Mouse (Mus musculus): Measurements from ENCODE around the gene Ten1. TPM values are rescaled to one million over a fixed set of nuclear protein-coding genes. Genes with fewer than 3 reads are reported as not detected.

The Ten1 gene
- polyA plus RNA-seq, 1 experiment = 27.7 TPM

GRCm38 (mm10) chr11:116209257-116209656 lies 10.6 kb downstream of the Ten1 start:
- 59% methylated on average over 8 of the region's 8 CpGs for WGBS
- Histone ChIP-seq H3K27ac (ENCODE audit: insufficient read depth, low read depth, low read length) (peak overlapping the region; percentile 99), H3K27me3 (ENCODE audit: control insufficient read depth, insufficient read depth, low read length) (no peaks in the 10 kb centered on the region), H3K4me1 (ENCODE audit: control insufficient read depth, insufficient read depth, insufficient read length, low read length) (peaks cover 20% of the 10 kb centered on the region), H3K4me3 (ENCODE audit: low read depth, low read length) (no peak overlapping the region), H3K36me3 (ENCODE audit: control insufficient read depth, insufficient read depth, low read length) (peaks cover 3% of the 10 kb centered on the region)
- TF ChIP-seq CTCF (IDR thresholded peaks at IDR 0.05; ENCODE audit: extremely low read depth, insufficient read length, insufficient replicate concordance, low read depth, low read length) (no peak), POLR2A (IDR thresholded peaks at IDR 0.05; ENCODE audit: low read depth, low read length) (no peak; the same call in 1 of the 2 replicates)

GRCm38 (mm10) chr11:116210696-116211095 lies 12.0 kb downstream of the Ten1 start:
- H3K27me3 ChIP-seq (ENCODE audit: control insufficient read depth, insufficient read depth, low read length) = no peaks in the 10 kb centered on the region
- peak overlapping the region; percentile 55 for H3K4me3 ChIP-seq (ENCODE audit: low read depth, low read length)
- TF ChIP-seq POLR2A (IDR thresholded peaks at IDR 0.05; ENCODE audit: low read depth, low read length) = no peak
- TF ChIP-seq CTCF (IDR thresholded peaks at IDR 0.05; ENCODE audit: extremely low read depth, insufficient read length, insufficient replicate concordance, low read depth, low read length) = no peak
- peak overlapping the region; percentile 100 for H3K27ac ChIP-seq (ENCODE audit: insufficient read depth, low read depth, low read length)
- WGBS = 26% methylated on average over 5 of the region's 5 CpGs
- H3K4me1 ChIP-seq (ENCODE audit: control insufficient read depth, insufficient read depth, insufficient read length, low read length) = peaks cover 20% of the 10 kb centered on the region
- no peaks in the 10 kb centered on the region for H3K36me3 ChIP-seq (ENCODE audit: control insufficient read depth, insufficient read depth, low read length)

GRCm38 (mm10) chr11:116212847-116213246 lies 14.2 kb downstream of the Ten1 start:
- H3K27ac ChIP-seq (ENCODE audit: insufficient read depth, low read depth, low read length) = no peak overlapping the region

GRCm38 (mm10) chr11:116213877-116214510 lies 15.3 kb downstream of the Ten1 start:
- H3K4me3 ChIP-seq (ENCODE audit: low read depth, low read length) = no peak overlapping the region
- no peaks in the 10 kb centered on the region for H3K27me3 ChIP-seq (ENCODE audit: control insufficient read depth, insufficient read depth, low read length)
- WGBS = 76% methylated on average over 13 of the region's 13 CpGs
- H3K27ac ChIP-seq (ENCODE audit: insufficient read depth, low read depth, low read length) = no peak overlapping the region
- H3K36me3 ChIP-seq (ENCODE audit: control insufficient read depth, insufficient read depth, low read length) = no peaks in the 10 kb centered on the region
- H3K4me1 ChIP-seq (ENCODE audit: control insufficient read depth, insufficient read depth, insufficient read length, low read length) = peaks cover 39% of the 10 kb centered on the region
- no peak for TF ChIP-seq POLR2A (IDR thresholded peaks at IDR 0.05; ENCODE audit: low read depth, low read length)
- TF ChIP-seq CTCF (IDR thresholded peaks at IDR 0.05; ENCODE audit: extremely low read depth, insufficient read length, insufficient replicate concordance, low read depth, low read length) = no peak

More at GRCm38 (mm10) chr11:116212847-116213246, 14.2 kb downstream of the Ten1 start:
- Histone ChIP-seq H3K27me3 (ENCODE audit: control insufficient read depth, insufficient read depth, low read length) (no peaks in the 10 kb centered on the region), H3K4me1 (ENCODE audit: control insufficient read depth, insufficient read depth, insufficient read length, low read length) (peaks cover 28% of the 10 kb centered on the region), H3K36me3 (ENCODE audit: control insufficient read depth, insufficient read depth, low read length) (no peaks in the 10 kb centered on the region), H3K4me3 (ENCODE audit: low read depth, low read length) (no peak overlapping the region)
- TF ChIP-seq CTCF (IDR thresholded peaks at IDR 0.05; ENCODE audit: extremely low read depth, insufficient read length, insufficient replicate concordance, low read depth, low read length) = no peak
- WGBS = 93% methylated on average over 6 of the region's 6 CpGs

- Histone ChIP-seq H3K4me1 (ENCODE audit: control insufficient read depth, insufficient read depth, insufficient read length, low read length) (peaks cover 43% of the 10 kb centered on the region), H3K27me3 (ENCODE audit: control insufficient read depth, insufficient read depth, low read length) (no peaks in the 10 kb centered on the region), H3K4me3 (ENCODE audit: low read depth, low read length) (no peak overlapping the region), H3K27ac (ENCODE audit: insufficient read depth, low read depth, low read length) (no peak overlapping the region), H3K36me3 (ENCODE audit: control insufficient read depth, insufficient read depth, low read length) (no peaks in the 10 kb centered on the region)
- 94% methylated on average over 7 of the region's 7 CpGs for WGBS
- TF ChIP-seq CTCF (IDR thresholded peaks at IDR 0.05; ENCODE audit: extremely low read depth, insufficient read length, insufficient replicate concordance, low read depth, low read length) (peak; percentile 28; the same call in 1 of the 2 replicates), POLR2A (IDR thresholded peaks at IDR 0.05; ENCODE audit: low read depth, low read length) (no peak)
These were observed 16.5 kb downstream of the Ten1 start for GRCm38 (mm10) chr11:116215181-116215580.

GRCm38 (mm10) chr11:116215991-116216390 lies 17.3 kb downstream of the Ten1 start:
- H3K4me1 ChIP-seq (ENCODE audit: control insufficient read depth, insufficient read depth, insufficient read length, low read length) = peaks cover 39% of the 10 kb centered on the region
- H3K27ac ChIP-seq (ENCODE audit: insufficient read depth, low read depth, low read length) = no peak overlapping the region
- TF ChIP-seq POLR2A (IDR thresholded peaks at IDR 0.05; ENCODE audit: low read depth, low read length) (no peak), CTCF (IDR thresholded peaks at IDR 0.05; ENCODE audit: extremely low read depth, insufficient read length, insufficient replicate concordance, low read depth, low read length) (no peak)
- 89% methylated on average over 6 of the region's 6 CpGs for WGBS
- H3K27me3 ChIP-seq (ENCODE audit: control insufficient read depth, insufficient read depth, low read length) = no peaks in the 10 kb centered on the region
- 0 out of 2 replicates have a peak, but pooled peaks cover 1% of the 10 kb centered on the region for H3K36me3 ChIP-seq (ENCODE audit: control insufficient read depth, insufficient read depth, low read length)
- H3K4me3 ChIP-seq (ENCODE audit: low read depth, low read length) = no peak overlapping the region

- TF ChIP-seq CTCF (IDR thresholded peaks at IDR 0.05; ENCODE audit: extremely low read depth, insufficient read length, insufficient replicate concordance, low read depth, low read length) (no peak), POLR2A (IDR thresholded peaks at IDR 0.05; ENCODE audit: low read depth, low read length) (no peak)
- Histone ChIP-seq H3K4me1 (ENCODE audit: control insufficient read depth, insufficient read depth, insufficient read length, low read length) (peaks cover 34% of the 10 kb centered on the region), H3K27me3 (ENCODE audit: control insufficient read depth, insufficient read depth, low read length) (no peaks in the 10 kb centered on the region), H3K4me3 (ENCODE audit: low read depth, low read length) (no peak overlapping the region), H3K27ac (ENCODE audit: insufficient read depth, low read depth, low read length) (no peak overlapping the region), H3K36me3 (ENCODE audit: control insufficient read depth, insufficient read depth, low read length) (0 out of 2 replicates have a peak, but pooled peaks cover 1% of the 10 kb centered on the region)
- WGBS = 53% methylated on average over 11 of the region's 11 CpGs
These were observed 17.9 kb downstream of the Ten1 start for GRCm38 (mm10) chr11:116216549-116216948.

All from small intestine, adult 2 months (tissue).